Mouse (Mus musculus): ENCODE data around the gene Mien1. TPM values are rescaled to one million over a fixed set of nuclear protein-coding genes. Genes with fewer than 3 reads are reported as not detected.

The Mien1 gene
- polyA plus RNA-seq, 1 experiment, result 90.3 TPM

DNA sequence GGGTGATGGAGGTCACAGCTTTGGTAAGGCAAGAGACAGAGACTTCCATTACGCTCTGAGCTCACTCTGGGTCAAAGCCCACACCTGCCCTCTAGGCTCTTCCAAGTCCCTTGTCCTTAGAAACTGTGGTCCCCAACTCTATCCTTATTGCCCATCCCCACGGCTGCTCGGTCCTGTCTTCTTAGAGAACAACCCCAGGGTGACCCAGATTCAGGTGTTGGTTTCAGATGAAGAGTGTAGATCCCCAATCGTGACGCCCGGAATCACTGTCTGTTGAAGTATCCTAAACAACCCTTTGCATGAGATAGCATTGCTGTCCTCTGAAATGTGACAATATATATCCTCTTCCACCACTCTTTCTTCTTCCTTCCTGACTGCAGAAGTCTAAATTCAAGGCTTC lies 23.5 kb upstream of the Mien1 start:
- no peak for DNase-seq (ENCODE audit: low read depth, low spot score)
- 87% methylated on average over 6 of the region's 6 CpGs for WGBS

- no peak for DNase-seq (ENCODE audit: low read depth, low spot score)
- WGBS, result 28% methylated on average over 6 of the region's 6 CpGs
These were observed 22.4 kb upstream of the Mien1 start for GRCm38 (mm10) chr11:98461109-98461720.

GRCm38 (mm10) chr11:98459860-98460259 lies 21.1 kb upstream of the Mien1 start:
- WGBS, result 83% methylated on average over 9 of the region's 9 CpGs
- DNase-seq (ENCODE audit: low read depth, low spot score), result no peak

DNA sequence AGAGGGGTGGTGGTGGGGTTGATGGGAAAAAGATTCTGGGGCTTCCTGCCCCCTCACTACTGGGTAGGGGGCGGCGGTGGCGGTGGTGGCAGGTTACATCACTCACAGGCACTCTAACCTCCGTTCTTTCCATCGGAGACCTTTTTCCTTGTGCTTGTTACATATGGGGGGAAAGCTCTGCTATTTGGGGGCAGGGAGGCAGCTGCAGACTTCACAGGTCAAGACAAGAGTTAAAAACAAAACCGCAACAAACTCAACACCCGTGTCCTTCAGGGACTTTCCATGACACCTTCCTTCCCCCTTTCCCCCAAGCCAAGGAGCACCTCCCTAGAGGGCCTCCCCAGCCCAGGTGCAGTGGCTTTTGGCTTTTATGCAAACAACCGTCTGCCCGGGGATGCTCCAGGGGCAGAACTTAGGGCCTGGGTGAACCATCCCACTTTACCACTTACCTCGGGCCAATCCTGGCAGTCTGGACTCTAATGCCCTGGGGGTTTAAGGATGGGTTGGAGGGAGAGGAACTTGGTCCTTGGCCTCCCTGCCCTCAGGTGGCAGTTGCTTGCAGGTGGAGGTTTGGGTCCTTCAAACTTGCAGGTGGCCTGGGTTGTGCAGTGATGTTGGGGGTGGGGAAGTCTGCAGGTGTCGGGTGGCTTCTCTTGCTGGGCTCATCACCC lies 20.4 kb upstream of the Mien1 start:
- DNase-seq (ENCODE audit: low read depth, low spot score), result no peak
- 28% methylated on average over 11 of the region's 11 CpGs for WGBS

DNA sequence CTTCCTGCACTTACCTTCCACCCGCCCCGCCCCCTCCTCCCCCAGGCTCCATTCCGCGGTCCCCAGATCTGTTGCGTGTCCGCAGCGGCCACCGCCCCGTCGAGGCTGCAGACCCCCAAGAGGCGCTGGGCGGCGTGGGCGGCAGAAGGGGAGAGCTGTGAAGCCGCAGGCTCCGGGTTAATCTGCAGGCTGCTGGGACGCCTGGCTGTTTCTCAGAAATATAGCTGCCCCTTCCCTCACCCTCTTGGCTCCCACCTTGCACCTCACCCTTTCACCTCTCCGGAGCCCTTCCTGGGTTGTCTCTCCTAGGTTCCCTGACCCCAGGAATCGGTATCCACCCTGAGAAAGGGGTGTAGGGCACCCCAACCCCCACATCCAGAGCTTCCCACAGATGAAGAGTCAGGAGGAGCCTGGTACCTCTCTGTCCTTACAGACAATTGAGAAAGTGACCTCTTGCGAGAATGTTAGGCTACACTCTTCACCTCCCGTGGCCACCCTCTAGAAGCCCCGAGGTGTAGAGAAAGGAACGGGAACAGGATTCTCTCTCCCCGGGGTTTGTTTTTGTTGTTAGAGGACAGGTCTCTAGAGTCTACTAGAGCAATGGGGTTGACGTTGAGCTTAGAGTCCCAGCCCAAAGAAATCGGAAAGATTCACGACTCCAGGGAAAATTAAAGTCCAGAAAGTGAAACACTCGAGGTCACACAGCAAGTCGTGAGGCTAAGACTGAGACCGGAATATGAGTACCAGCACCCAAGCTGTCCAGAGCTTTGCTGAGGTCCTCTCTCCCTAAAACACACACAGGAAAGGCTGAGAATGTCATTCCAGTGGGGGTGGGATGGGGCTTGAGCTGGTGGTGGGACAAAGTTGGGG lies 19.6 kb upstream of the Mien1 start:
- 5% methylated on average over 30 of the region's 30 CpGs for WGBS

GRCm38 (mm10) chr11:98457367-98458120 lies 18.8 kb upstream of the Mien1 start:
- DNase-seq (ENCODE audit: low read depth, low spot score), result no peak
- under 1% methylated on average over 59 of the region's 64 CpGs for WGBS

More for the DNA sequence above, 19.6 kb upstream of the Mien1 start:
- DNase-seq (ENCODE audit: low read depth, low spot score), result no peak

DNA sequence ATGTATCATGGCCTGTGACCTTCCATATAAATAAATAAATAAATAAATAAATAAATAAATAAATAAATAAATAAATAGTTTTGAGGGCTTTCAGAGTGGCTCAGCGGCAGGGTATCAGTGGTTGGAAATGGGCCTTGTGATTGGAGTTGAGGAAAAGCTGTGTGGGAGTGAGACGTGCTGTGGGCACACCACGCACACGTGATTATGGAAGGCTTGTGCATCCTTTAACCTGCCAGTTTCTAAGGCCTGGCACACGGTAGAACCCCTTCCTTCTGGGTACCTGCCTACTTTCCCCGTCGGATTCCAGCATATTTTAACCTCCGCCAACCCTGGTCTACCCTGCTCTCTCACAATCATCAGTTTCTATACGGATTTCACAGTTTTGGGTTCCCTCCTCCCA lies 18.2 kb upstream of the Mien1 start:
- 9% methylated on average over 9 of the region's 9 CpGs for WGBS
- no peak for DNase-seq (ENCODE audit: low read depth, low spot score)

DNA sequence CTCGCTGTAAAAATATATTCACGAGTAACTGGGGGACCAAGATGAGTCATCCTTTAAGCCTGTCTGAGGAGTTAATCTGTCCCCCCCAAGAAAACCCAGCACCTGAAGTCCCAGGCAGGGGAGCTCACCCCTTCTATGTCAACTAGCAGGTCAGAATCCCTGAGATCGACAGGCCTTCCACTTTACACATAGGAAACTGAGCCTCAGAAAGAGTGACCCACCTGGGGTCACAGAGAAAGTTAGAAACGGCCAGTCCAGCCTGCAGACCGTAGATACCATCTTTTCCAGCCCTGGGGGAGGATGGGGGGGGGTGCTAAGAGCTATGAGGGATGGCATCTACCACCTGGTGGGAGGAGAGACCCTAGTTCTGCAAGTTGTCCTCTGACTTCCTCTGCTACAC lies 17.8 kb upstream of the Mien1 start:
- WGBS, result 44% methylated on average over 5 of the region's 5 CpGs
- no peak for DNase-seq (ENCODE audit: low read depth, low spot score)

DNA sequence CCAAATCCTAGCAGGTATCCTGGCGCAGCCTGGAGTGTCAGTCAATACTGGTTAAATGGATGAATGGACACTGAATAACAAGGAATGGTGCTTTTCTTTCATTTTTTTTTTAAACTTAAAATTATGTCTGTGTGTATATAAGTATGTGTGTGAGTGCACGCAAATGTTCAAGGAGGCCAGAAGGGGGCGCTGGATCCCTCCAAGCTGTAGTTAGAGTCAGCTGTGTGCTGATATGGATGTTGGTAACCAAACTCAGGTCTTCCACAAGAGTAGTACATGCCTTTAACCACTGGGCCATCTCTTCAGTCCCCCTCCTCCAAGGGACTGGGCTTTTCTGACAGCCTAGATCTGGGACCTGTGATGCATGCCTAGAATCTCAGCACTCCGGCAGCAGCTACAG lies 16.7 kb upstream of the Mien1 start:
- 81% methylated on average over 4 of the region's 4 CpGs for WGBS

DNA sequence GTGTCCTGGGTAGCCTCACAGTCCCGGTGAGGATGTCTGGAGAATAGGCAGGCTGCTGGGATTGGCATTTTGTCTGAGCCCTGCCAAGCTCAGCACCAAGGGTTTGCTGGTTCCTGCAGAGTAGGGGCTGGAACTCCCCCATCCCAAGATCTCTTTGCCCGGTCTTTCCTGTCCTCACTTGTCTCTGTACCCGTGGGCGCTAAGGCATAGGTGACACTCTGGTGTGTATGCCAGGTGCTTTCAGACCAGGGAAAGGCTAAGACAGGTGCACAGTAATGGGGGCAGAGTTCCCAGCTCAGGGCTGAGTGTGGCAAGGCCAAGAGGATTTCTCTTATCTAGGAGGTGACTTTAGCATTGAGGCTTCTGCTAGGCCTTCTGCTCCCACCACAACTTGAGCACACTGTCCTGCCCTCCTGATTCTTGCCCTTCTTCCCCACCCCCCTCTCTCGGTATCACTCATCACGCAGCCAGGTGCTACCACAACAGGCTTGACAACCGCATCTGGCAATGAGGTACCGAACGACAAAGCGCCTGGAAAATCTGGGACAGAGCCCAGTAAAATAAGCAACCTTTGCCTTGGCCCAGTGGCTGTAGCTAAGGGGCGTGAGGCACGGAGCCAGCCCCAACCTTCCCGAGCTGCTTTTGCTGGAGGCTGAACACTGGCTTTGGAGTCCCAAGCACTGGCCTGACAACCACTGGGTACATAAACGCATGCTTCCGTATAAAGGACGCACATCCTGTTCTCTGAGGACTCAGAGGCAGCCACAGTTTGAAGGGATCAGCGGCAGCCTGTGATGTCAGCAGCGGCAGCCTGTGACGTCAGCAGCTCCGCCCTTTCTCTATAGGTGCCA lies 11.4 kb upstream of the Mien1 start:
- 28% methylated on average over 20 of the region's 20 CpGs for WGBS
- DNase-seq (ENCODE audit: low read depth, low spot score), result no peak

More for the DNA sequence above, 16.7 kb upstream of the Mien1 start:
- DNase-seq (ENCODE audit: low read depth, low spot score), result no peak

GRCm38 (mm10) chr11:98449419-98449818 lies 10.6 kb upstream of the Mien1 start:
- 30% methylated on average over 3 of the region's 3 CpGs for WGBS
- DNase-seq (ENCODE audit: low read depth, low spot score), result no peak

GRCm38 (mm10) chr11:98448191-98448790 lies 9.5 kb upstream of the Mien1 start:
- no peak for DNase-seq (ENCODE audit: low read depth, low spot score)
- 13% methylated on average over 13 of the region's 13 CpGs for WGBS

DNA sequence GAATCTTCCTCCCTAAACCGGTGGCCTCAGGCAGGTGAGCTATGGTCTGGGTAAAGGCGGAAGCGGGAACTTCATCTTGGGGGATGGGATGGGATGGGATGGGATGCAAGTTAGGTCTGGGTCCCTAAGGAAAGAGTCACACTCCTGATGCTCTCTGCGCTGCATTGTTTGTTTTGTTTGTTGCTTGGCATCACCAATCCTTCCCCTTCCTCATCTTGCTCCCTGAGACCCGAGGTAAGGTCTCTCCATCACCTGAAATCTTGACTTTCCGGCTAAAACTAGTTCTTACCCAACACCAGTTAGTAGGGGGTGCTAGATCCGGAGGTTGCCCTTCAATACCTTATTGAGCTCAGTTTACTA lies 8.7 kb upstream of the Mien1 start:
- DNase-seq (ENCODE audit: low read depth, low spot score), result no peak
- 16% methylated on average over 7 of the region's 7 CpGs for WGBS

- no peak for DNase-seq (ENCODE audit: low read depth, low spot score)
- 3% methylated on average over 33 of the region's 33 CpGs for WGBS
These were observed 8.0 kb upstream of the Mien1 start for GRCm38 (mm10) chr11:98446562-98447474.

DNA sequence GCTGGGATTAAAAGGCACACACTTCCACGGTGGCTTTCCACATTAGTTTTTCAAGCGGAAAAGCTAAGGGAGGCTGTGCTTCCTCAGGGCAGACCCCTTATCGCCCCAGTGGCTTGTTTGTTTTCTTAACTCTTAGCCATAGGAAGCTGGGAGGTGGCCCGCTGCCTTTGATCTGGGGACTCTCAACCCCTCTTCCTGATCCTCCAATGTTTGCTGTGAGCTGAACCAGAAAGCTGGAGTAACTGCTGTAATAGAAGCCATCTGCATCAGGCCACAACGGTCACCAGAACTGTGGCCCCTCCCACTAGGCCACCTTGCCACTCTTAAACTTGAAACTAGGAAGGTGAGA lies 7.4 kb upstream of the Mien1 start, which contains the start of gene Grb7:
Gene Grb7, plus strand, starts transcription at position 182 of the 349 bp plus-strand sequence.
- no peak for DNase-seq (ENCODE audit: low read depth, low spot score)
- 12% methylated on average over 5 of the region's 5 CpGs for WGBS

DNA sequence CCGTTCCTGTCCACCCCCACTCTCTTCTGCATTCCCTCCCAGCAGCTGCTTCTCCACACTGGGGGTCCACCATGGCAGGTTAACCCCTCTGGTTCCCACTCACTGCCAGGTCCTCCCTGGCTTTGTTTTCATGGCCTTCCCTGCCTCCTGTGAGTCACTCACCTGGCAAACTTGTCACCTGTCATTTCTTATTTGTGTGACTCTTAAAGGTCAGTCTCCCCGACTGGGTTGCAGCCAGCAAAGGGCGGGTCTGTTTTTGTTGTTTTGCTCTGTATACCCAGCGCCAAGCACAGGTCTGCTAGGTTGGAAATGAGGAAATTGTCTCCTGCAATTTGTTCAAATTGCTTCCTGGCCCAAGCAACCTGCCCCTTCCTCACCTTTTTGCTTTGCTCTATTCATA lies 6.9 kb upstream of the Mien1 start:
- DNase-seq (ENCODE audit: low read depth, low spot score), result no peak
- 20% methylated on average over 4 of the region's 4 CpGs for WGBS

GRCm38 (mm10) chr11:98445238-98445637 lies 6.4 kb upstream of the Mien1 start:
- no peak for DNase-seq (ENCODE audit: low read depth, low spot score)
- WGBS, result 13% methylated on average over 1 of the region's 1 CpGs

- DNase-seq (ENCODE audit: low read depth, low spot score), result no peak
- 97% methylated on average over 1 of the region's 1 CpGs for WGBS
These were observed 4.9 kb upstream of the Mien1 start for GRCm38 (mm10) chr11:98443688-98444087.

Data from large intestine, adult 2 months (tissue).